ENCODE assay signal across 15 mouse cellular contexts in the genomic region with DNA sequence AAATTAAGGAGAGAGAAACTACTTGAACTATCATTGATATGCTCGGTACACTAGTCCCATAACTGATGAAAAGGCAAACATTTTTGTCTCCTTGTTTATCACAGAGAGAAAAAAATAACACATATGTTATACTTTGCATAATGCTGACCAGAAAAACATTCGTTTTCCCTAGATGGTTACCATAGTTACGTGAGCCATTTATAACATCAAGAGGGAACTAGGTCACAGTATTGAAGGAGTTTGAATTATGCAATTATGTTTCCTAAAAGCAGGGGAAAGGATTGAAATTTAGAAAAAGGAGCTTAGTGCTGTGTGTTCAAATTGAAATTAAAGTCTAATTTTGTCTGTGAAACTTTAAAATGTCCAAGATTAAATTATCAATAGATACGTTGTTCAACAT.
"Had no signal": no experiment of that assay in that cellular context is flagged by ENCODE, and none has a peak within 500 bp of the region (broad histone marks: within the 10 kb centered on the region; RNA-seq: fewer than 3 reads in every experiment).

No protein-coding gene starts in this region.

- H3K9me3 ChIP-seq: limb, embryonic 12.5 days; liver, embryonic 13.5 days; lung, embryonic 15.5 days; neural tube, embryonic 15.5 days had no signal

- H3K4me2 ChIP-seq: limb, embryonic 12.5 days; liver, embryonic 13.5 days; lung, embryonic 15.5 days; midbrain, embryonic 13.5 days; neural tube, embryonic 15.5 days had no signal

- H3K36me3 ChIP-seq: limb, embryonic 12.5 days; lung, embryonic 15.5 days; midbrain, embryonic 13.5 days; neural tube, embryonic 15.5 days had no signal

- ATAC-seq: liver, postnatal 0 days; midbrain, embryonic 13.5 days had no signal

- H3K4me3 ChIP-seq: limb, embryonic 12.5 days; liver, embryonic 13.5 days; lung, embryonic 15.5 days; midbrain, embryonic 13.5 days; myocyte; neural tube, embryonic 15.5 days had no signal

- H3K27me3 ChIP-seq: limb, embryonic 12.5 days; liver, embryonic 13.5 days; lung, embryonic 15.5 days; midbrain, embryonic 13.5 days; neural tube, embryonic 15.5 days had no signal

- H3K9ac ChIP-seq: limb, embryonic 12.5 days; liver, embryonic 13.5 days; liver, postnatal 0 days; lung, embryonic 15.5 days; midbrain, embryonic 13.5 days; neural tube, embryonic 15.5 days had no signal

- H3K27ac ChIP-seq: kidney, postnatal 0 days; limb, embryonic 12.5 days; liver, embryonic 13.5 days; lung, embryonic 15.5 days; midbrain, embryonic 13.5 days; neural tube, embryonic 15.5 days had no signal

- DNase-seq: kidney, adult 8-10 months; kidney, postnatal 4 days; liver; liver, embryonic 13.5 days; liver, postnatal 0 days; lung, postnatal 36 days; right cerebral cortex, adult 18-20 months; right cerebral cortex, postnatal 25 days; thymus, postnatal 4 days had no signal
